Mouse (Mus musculus) ES-E14 (cell line): Measurements from ENCODE around the gene Slc25a13. TPM values are rescaled to one million over a fixed set of nuclear protein-coding genes. Genes with fewer than 3 reads are reported as not detected.

Source experiments
- DNase-seq: peaks from one replicate; pipeline ENCODE4 v3.0.0-alpha.2; 2013; ENCODE audit warnings: low read depth, low spot score
- H3K27ac ChIP-seq: 2 replicates; pipeline ENCODE4 v1.5.1; 2012; ENCODE audit warnings: low read depth, mild to moderate bottlenecking, low read length, moderate library complexity, mixed read lengths; ENCODE audit not compliant: poor library complexity, insufficient read depth, severe bottlenecking
- H3K36me3 ChIP-seq: 2 replicates; pipeline ENCODE4 v1.6.1; 2012; ENCODE audit warnings: mild to moderate bottlenecking, low read length, moderate library complexity, mixed read lengths; ENCODE audit not compliant: control insufficient read depth, poor library complexity, insufficient read depth, severe bottlenecking
- H3K4me1 ChIP-seq, 2 experiments: fragments of 150-350 bp in 1 of 2; sonication (generic) in 1 of 2; 2 replicates each; pipeline ENCODE4 v1.6.1; 2012; ENCODE audit warnings: low read length in 2 of 2, mild to moderate bottlenecking in 1 of 2, mixed read lengths in 1 of 2; ENCODE audit not compliant: control insufficient read depth in 2 of 2, insufficient read depth in 2 of 2, poor library complexity in 1 of 2
- H3K4me3 ChIP-seq, 2 experiments: fragments of 150-350 bp in 1 of 2; sonication (generic) in 1 of 2; 2 replicates each; pipeline ENCODE4 v1.5.1; 2012; ENCODE audit warnings: low read length in 2 of 2, low read depth in 1 of 2, mild to moderate bottlenecking in 1 of 2, mixed read lengths in 1 of 2; ENCODE audit not compliant: insufficient read depth in 1 of 2, poor library complexity in 1 of 2, severe bottlenecking in 1 of 2
- H3K9ac ChIP-seq: 2 replicates; pipeline ENCODE4 v1.6.1; 2012; ENCODE audit warnings: low read depth, mild to moderate bottlenecking, low read length, mixed read lengths; ENCODE audit not compliant: poor library complexity, insufficient read depth, severe bottlenecking
- H3K9me3 ChIP-seq: fragments of 150-350 bp; sonication (generic); 2 replicates; pipeline ENCODE4 v1.6.1; 2012; ENCODE audit warnings: low read depth, mild to moderate bottlenecking, low read length; ENCODE audit not compliant: control insufficient read depth, insufficient read depth
- CHD2 ChIP-seq: IDR thresholded peaks from 2 replicates; pipeline ENCODE4 v1.6.1; 2014; ENCODE audit warnings: mild to moderate bottlenecking, low read depth, low read length, inconsistent platforms
- HCFC1 ChIP-seq: IDR thresholded peaks from 2 replicates; pipeline ENCODE4 v1.6.1; 2012; ENCODE audit warnings: low read length, inconsistent platforms, borderline replicate concordance; ENCODE audit not compliant: insufficient read depth
- MAFK ChIP-seq: IDR thresholded peaks from 2 replicates; pipeline ENCODE4 v1.6.1; 2014; ENCODE audit warnings: mild to moderate bottlenecking, low read depth, low read length, inconsistent platforms; ENCODE audit not compliant: insufficient read depth
- ZC3H11A ChIP-seq: IDR thresholded peaks from 2 replicates; pipeline ENCODE4 v1.6.1; 2012; ENCODE audit warnings: low read depth, mild to moderate bottlenecking, inconsistent platforms, low read length, borderline replicate concordance
- ZNF384 ChIP-seq: IDR thresholded peaks from 2 replicates; pipeline ENCODE4 v1.6.1; 2012; ENCODE audit warnings: low read depth, low read length, inconsistent platforms
- in situ Hi-C, 2 experiments: fragments of 600-800 bp; cut with MboI; formaldehyde crosslinking; loops; one replicate each; pipeline ENCODE4 v1.15.1; 2025; ENCODE audit warnings: low sequenced_read_pairs in 2 of 2, inconsistent platforms in 1 of 2; ENCODE audit not compliant: unreplicated experiment in 2 of 2
- total RNA-seq: library from RNA; depleted of rRNA; stranded (reverse); fragments of 300-350 nt; gene quantifications from 2 replicates; pipeline ENCODE4 v1.2.3, GENCODE M21; 2012

Gene Slc25a13
- total RNA-seq, 1 experiment: 53.5 TPM

GRCm38 (mm10) chr6:6149751-6150150 lies 67.2 kb downstream of the Slc25a13 start:
- no peak overlapping the region for H3K4me3 ChIP-seq
- no peaks in the 10 kb centered on the region for H3K9me3 ChIP-seq
- DNase-seq: no peak
- H3K27ac ChIP-seq: no peak overlapping the region
- no peak for TF ChIP-seq CHD2
- in situ Hi-C loops: no loop called here
- no peak overlapping the region for H3K9ac ChIP-seq
- peaks cover 12% of the 10 kb centered on the region for H3K36me3 ChIP-seq
- H3K4me1 ChIP-seq: no peaks in the 10 kb centered on the region

- peaks cover 12% of the 10 kb centered on the region for H3K36me3 ChIP-seq
- in situ Hi-C loops: no loop called here
- H3K27ac ChIP-seq: no peak overlapping the region
- no peak for DNase-seq
- no peak overlapping the region for H3K4me3 ChIP-seq
- no peaks in the 10 kb centered on the region for H3K4me1 ChIP-seq
- TF ChIP-seq MAFK (no peak), CHD2 (no peak)
- H3K9me3 ChIP-seq: no peaks in the 10 kb centered on the region
- H3K9ac ChIP-seq: no peak overlapping the region
Observed at GRCm38 (mm10) chr6:6149329-6149728, 67.6 kb downstream of the Slc25a13 start.

- Histone ChIP-seq H3K9ac (no peak overlapping the region), H3K9me3 (no peaks in the 10 kb centered on the region), H3K4me1 (peaks cover 4 to 11% of the 10 kb centered on the region in 2 experiments; a peak in 3 of 4 replicates), H3K36me3 (peaks cover 10% of the 10 kb centered on the region), H3K4me3 (no peak overlapping the region), H3K27ac (no peak overlapping the region)
- DNase-seq: no peak
- in situ Hi-C loops: no loop called here
- TF ChIP-seq ZC3H11A (no peak), ZNF384 (no peak), HCFC1 (no peak), MAFK (no peak), CHD2 (no peak)
Observed at GRCm38 (mm10) chr6:6145412-6145811, 71.6 kb downstream of the Slc25a13 start.

- H3K4me1 ChIP-seq: peaks cover 6 to 13% of the 10 kb centered on the region in 2 experiments
Observed at GRCm38 (mm10) chr6:6143525-6143924, 73.4 kb downstream of the Slc25a13 start.

GRCm38 (mm10) chr6:6140370-6140769 lies 76.6 kb downstream of the Slc25a13 start:
- Histone ChIP-seq H3K27ac (peak overlapping the region; percentile 85; the same call in 1 of the 2 replicates), H3K4me3 (no peak overlapping the region), H3K36me3 (no peaks in the 10 kb centered on the region; the same call in 1 of the 2 replicates), H3K9ac (no peak overlapping the region), H3K9me3 (no peaks in the 10 kb centered on the region), H3K4me1 (peaks cover 9 to 18% of the 10 kb centered on the region in 2 experiments)
- DNase-seq: peak; percentile 57
- in situ Hi-C loops: no loop called here
- no peak for TF ChIP-seq MAFK
- TF ChIP-seq CHD2: peak; percentile 58; the same call in 1 of the 2 replicates

More at GRCm38 (mm10) chr6:6143525-6143924, 73.4 kb downstream of the Slc25a13 start:
- H3K27ac ChIP-seq: no peak overlapping the region
- TF ChIP-seq CHD2 (no peak), ZC3H11A (no peak), HCFC1 (no peak), ZNF384 (no peak), MAFK (no peak)
- no peak overlapping the region for H3K9ac ChIP-seq
- peaks cover 8% of the 10 kb centered on the region for H3K36me3 ChIP-seq
- DNase-seq: no peak
- in situ Hi-C loops: no loop called here
- no peaks in the 10 kb centered on the region for H3K9me3 ChIP-seq
- H3K4me3 ChIP-seq: no peak overlapping the region
